Comparison of ENCODE assay signal across 17 mouse cellular contexts in the genomic region with DNA sequence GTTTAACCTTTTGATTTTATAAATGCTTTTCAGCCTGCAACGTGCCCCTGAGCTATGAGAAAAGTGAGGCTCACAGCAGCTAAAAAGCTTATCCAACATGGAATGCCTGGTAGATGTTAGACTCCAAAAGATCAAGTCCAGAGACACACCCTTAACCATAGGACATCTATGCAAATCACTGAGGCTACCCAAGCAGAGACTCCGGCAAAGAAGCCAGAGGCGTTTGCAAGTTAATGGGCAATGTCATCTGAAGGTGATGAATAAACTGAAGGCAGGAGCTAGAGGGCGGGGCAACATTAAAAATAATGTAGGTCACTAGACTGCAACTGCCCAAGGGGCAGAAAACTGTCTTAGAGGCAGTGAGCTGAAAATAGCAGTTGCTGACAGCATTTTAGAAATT. TPM values are rescaled to one million over a fixed set of nuclear protein-coding genes. Genes with fewer than 3 reads are reported as not detected.
"Had no signal": no experiment of that assay in that cellular context is flagged by ENCODE, and none has a peak within 500 bp of the region (broad histone marks: within the 10 kb centered on the region; RNA-seq: fewer than 3 reads in every experiment).

No protein-coding gene starts in this region.

- H3K9ac ChIP-seq: lung, embryonic 14.5 days; midbrain, embryonic 13.5 days; midbrain, embryonic 15.5 days; neural tube, embryonic 12.5 days had no signal

- H3K36me3 ChIP-seq: midbrain, embryonic 13.5 days; midbrain, embryonic 15.5 days; neural tube, embryonic 12.5 days had no signal

- ATAC-seq: midbrain, embryonic 13.5 days; midbrain, embryonic 15.5 days had no signal

- H3K27me3 ChIP-seq: megakaryocyte, embryonic 14.5 days; midbrain, embryonic 13.5 days; midbrain, embryonic 15.5 days; neural tube, embryonic 12.5 days had no signal

- H3K4me2 ChIP-seq: lung, embryonic 14.5 days; midbrain, embryonic 11.5 days; midbrain, embryonic 13.5 days; midbrain, embryonic 15.5 days; neural tube, embryonic 12.5 days had no signal

- H3K4me1 ChIP-seq: megakaryocyte, embryonic 14.5 days; midbrain, embryonic 13.5 days; midbrain, embryonic 15.5 days had no signal

- H3K4me3 ChIP-seq: megakaryocyte, embryonic 14.5 days; midbrain, embryonic 13.5 days; midbrain, embryonic 15.5 days; neural tube, embryonic 12.5 days had no signal

- DNase-seq: lung, adult 18-20 months; lung, embryonic 14.5 days; lung, postnatal 10 days; lung, postnatal 36 days; right cerebral cortex, postnatal 14 days; thymus, adult 18-20 months; thymus, postnatal 14 days; thymus, postnatal 36 days had no signal

- H3K27ac ChIP-seq: macrophage; midbrain, embryonic 13.5 days; midbrain, embryonic 15.5 days; neural tube, embryonic 12.5 days had no signal

- H3K9me3 ChIP-seq: megakaryocyte, embryonic 14.5 days; midbrain, embryonic 13.5 days; midbrain, embryonic 15.5 days; neural tube, embryonic 12.5 days had no signal

RNA-seq across cellular contexts. Expression of gene Nell2, which starts 56.5 kb away (rescaled TPM):
- total RNA-seq: megakaryocyte progenitor cell, adult 5-6 weeks; monocyte, adult 5-6 weeks; neutrophil, adult 5-6 weeks had no signal
- polyA plus RNA-seq: macrophage had no signal
